Mouse (Mus musculus): ENCODE data around the gene Ptprcap. TPM values are rescaled to one million over a fixed set of nuclear protein-coding genes. Genes with fewer than 3 reads are reported as not detected.

The Ptprcap gene
- total and polyA plus RNA-seq, 2 experiments: 1.7 to 8.2 TPM

DNA sequence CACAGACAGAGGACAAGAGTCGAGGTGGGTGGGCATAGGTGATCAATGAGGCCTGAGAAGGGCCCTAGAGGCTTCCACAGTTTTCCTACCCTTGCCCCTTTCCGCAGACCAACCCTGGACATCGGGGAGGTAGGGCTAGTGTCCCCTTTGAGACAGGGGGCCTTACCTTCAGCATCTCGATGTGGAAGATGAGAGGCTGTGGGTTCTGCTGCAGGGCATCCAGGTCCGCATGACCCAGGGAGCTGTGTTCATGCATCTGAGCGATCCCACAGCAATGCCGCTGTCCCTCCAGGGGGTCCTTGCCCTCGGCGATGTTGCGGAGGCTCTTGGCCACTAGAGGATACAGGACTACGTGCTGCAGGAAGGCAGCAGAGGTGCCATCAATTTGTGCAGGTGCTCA is 37.6 kb upstream of the Ptprcap start:
- no peak for TF ChIP-seq POLR2A (IDR thresholded peaks at IDR 0.05; ENCODE audit: extremely low read depth, insufficient read depth, low read length)
- TF ChIP-seq CTCF (IDR thresholded peaks at IDR 0.05; ENCODE audit: low read depth, low read length): no peak
- DNase-seq (ENCODE audit: extremely low read depth, low read depth, low spot score): no peak
- H3K79me2 ChIP-seq (ENCODE audit: control insufficient read depth, insufficient read depth, low read length): no peaks in the 10 kb centered on the region; the same call in 1 of the 2 replicates
- H3K4me3 ChIP-seq (ENCODE audit: insufficient read depth, low read depth, low read length): no peak overlapping the region
- WGBS: 87% methylated on average over 11 of the region's 11 CpGs
- H3K27me3 ChIP-seq (ENCODE audit: control insufficient read depth, insufficient read depth, low read length): no peaks in the 10 kb centered on the region
- H3K27ac ChIP-seq (replicated peaks; ENCODE audit: insufficient read depth, low read depth, low read length): no peak overlapping the region
- H3K4me1 ChIP-seq (ENCODE audit: control insufficient read depth, insufficient read depth, low read length): peaks cover 14% of the 10 kb centered on the region
- peaks cover 2% of the 10 kb centered on the region; the same call in 1 of the 2 replicates for H3K36me3 ChIP-seq (ENCODE audit: control insufficient read depth, insufficient read depth, low read length)
- H3K9ac ChIP-seq (ENCODE audit: low read depth, low read length): no peak overlapping the region

DNA sequence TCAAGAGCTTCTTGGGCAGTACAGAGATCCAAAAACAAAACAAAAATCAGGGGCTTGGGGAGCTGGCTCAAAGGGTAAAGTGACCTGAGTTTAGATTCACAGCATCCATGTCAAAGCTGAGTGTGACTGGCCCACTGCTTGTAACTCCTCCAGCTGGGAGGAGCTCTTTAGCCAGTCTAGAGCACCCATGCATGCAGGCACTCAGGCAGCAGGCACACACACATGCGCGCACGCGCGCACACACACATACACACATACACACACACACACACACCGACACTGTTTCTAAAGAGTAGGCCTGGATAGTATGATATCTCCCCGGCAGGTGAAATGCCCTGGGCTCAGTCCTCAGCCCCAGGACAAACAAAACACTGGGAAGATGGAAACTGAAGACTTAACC is 36.4 kb upstream of the Ptprcap start:
- WGBS: 96% methylated on average over 7 of the region's 7 CpGs
- Histone ChIP-seq H3K9ac (ENCODE audit: low read depth, low read length) (no peak overlapping the region), H3K4me3 (ENCODE audit: insufficient read depth, low read depth, low read length) (no peak overlapping the region), H3K79me2 (ENCODE audit: control insufficient read depth, insufficient read depth, low read length) (no peaks in the 10 kb centered on the region; the same call in 1 of the 2 replicates), H3K36me3 (ENCODE audit: control insufficient read depth, insufficient read depth, low read length) (peaks cover 2% of the 10 kb centered on the region; the same call in 1 of the 2 replicates), H3K4me1 (ENCODE audit: control insufficient read depth, insufficient read depth, low read length) (peaks cover 14% of the 10 kb centered on the region), H3K27ac (replicated peaks; ENCODE audit: insufficient read depth, low read depth, low read length) (no peak overlapping the region), H3K27me3 (ENCODE audit: control insufficient read depth, insufficient read depth, low read length) (no peaks in the 10 kb centered on the region)
- no peak for DNase-seq (ENCODE audit: extremely low read depth, low read depth, low spot score)
- TF ChIP-seq CTCF (IDR thresholded peaks at IDR 0.05; ENCODE audit: low read depth, low read length) (no peak), POLR2A (IDR thresholded peaks at IDR 0.05; ENCODE audit: extremely low read depth, insufficient read depth, low read length) (no peak)

DNA sequence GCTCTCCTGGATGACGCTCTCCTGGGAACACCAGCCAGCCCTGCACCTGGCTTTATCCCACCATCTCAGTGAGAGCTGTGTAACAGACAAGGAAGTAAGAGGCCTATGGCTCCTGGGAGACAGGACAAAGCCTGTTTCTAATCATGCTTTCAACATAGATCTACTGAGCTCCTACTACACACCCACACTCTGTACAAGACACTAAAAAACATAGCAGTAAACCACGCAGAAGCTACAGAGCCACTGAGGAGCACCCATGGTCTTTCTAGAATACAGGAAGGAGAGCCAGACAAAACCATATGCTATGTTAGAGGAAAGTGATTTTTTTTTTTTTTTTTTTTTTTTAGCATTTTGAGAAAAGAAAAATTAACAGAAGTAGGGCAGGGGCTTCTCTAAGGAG is 35.1 kb upstream of the Ptprcap start:
- no peak overlapping the region for H3K27ac ChIP-seq (replicated peaks; ENCODE audit: insufficient read depth, low read depth, low read length)
- H3K36me3 ChIP-seq (ENCODE audit: control insufficient read depth, insufficient read depth, low read length): peaks cover 2% of the 10 kb centered on the region; the same call in 1 of the 2 replicates
- H3K4me1 ChIP-seq (ENCODE audit: control insufficient read depth, insufficient read depth, low read length): peaks cover 8% of the 10 kb centered on the region; the same call in 1 of the 2 replicates
- no peaks in the 10 kb centered on the region for H3K27me3 ChIP-seq (ENCODE audit: control insufficient read depth, insufficient read depth, low read length)
- no peak overlapping the region for H3K4me3 ChIP-seq (ENCODE audit: insufficient read depth, low read depth, low read length)
- DNase-seq (ENCODE audit: extremely low read depth, low read depth, low spot score): no peak
- WGBS: 96% methylated on average over 2 of the region's 2 CpGs
- TF ChIP-seq CTCF (IDR thresholded peaks at IDR 0.05; ENCODE audit: low read depth, low read length) (no peak), POLR2A (IDR thresholded peaks at IDR 0.05; ENCODE audit: extremely low read depth, insufficient read depth, low read length) (no peak)
- no peaks in the 10 kb centered on the region; the same call in 1 of the 2 replicates for H3K79me2 ChIP-seq (ENCODE audit: control insufficient read depth, insufficient read depth, low read length)
- no peak overlapping the region for H3K9ac ChIP-seq (ENCODE audit: low read depth, low read length)

DNA sequence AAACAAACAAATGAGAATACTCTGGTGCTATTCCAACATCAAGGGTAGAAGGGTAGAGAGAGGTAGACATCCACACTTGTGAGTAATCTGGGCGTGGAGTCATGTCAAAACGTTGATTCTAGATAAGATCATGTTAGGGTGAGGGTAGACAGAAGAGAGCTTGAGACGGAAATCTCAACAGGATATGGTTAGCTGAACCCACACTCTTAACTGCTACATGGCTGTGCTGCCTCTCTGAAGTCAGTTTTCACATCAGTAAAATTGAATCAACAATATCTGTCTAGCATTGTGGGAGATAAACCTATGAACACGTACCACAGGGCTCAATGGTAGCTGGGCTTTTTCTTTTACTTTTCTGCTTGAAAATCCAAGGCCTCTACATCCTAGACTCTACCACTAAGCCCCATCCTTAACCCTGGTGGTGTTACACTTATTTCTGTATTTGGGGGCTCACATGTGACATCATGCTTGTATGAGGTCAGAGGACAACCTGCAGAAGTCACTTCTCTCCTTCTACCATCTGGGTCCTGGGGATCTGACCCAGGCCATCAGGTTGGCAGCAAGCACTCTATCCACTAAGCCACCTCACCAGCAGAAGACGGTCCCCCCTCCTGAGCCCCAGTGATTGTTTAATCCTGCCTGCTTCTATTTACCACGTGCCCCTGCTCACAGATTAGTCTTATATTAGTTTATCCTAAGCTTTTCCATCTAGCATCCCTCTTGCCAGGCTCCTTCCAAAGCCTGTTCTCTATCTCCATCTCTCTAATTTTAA is 33.5 kb upstream of the Ptprcap start:
- Histone ChIP-seq H3K4me1 (ENCODE audit: control insufficient read depth, insufficient read depth, low read length) (peaks cover 5% of the 10 kb centered on the region; the same call in 1 of the 2 replicates), H3K27ac (replicated peaks; ENCODE audit: insufficient read depth, low read depth, low read length) (no peak overlapping the region), H3K79me2 (ENCODE audit: control insufficient read depth, insufficient read depth, low read length) (no peaks in the 10 kb centered on the region; the same call in 1 of the 2 replicates), H3K9ac (ENCODE audit: low read depth, low read length) (no peak overlapping the region), H3K4me3 (ENCODE audit: insufficient read depth, low read depth, low read length) (no peak overlapping the region), H3K36me3 (ENCODE audit: control insufficient read depth, insufficient read depth, low read length) (peaks cover 2% of the 10 kb centered on the region; the same call in 1 of the 2 replicates), H3K27me3 (ENCODE audit: control insufficient read depth, insufficient read depth, low read length) (no peaks in the 10 kb centered on the region)
- 91% methylated on average over 6 of the region's 6 CpGs for WGBS
- no peak for DNase-seq (ENCODE audit: extremely low read depth, low read depth, low spot score)
- no peak for TF ChIP-seq CTCF (IDR thresholded peaks at IDR 0.05; ENCODE audit: low read depth, low read length)
- no peak for TF ChIP-seq POLR2A (IDR thresholded peaks at IDR 0.05; ENCODE audit: extremely low read depth, insufficient read depth, low read length)

DNA sequence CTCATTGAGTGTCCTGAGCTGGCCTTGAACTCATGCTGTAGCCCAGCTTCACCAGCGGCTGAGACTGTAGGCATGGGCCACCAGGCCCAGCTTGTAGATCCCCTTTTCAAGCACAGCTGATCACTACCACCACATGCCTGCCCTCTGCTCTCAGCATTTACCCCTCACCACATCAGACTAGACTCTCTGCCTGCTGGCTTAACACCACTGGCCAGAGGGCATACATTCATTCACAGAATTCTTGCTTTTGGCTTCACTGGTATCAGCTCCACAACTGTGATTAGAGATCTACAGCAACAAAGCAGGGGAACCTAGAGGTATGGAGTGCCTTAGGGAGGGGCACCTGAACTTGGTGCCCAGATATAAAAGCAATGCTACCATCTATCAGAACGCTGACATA is 32.9 kb upstream of the Ptprcap start:
- Histone ChIP-seq H3K4me1 (ENCODE audit: control insufficient read depth, insufficient read depth, low read length) (peaks cover 6% of the 10 kb centered on the region; the same call in 1 of the 2 replicates), H3K27ac (replicated peaks; ENCODE audit: insufficient read depth, low read depth, low read length) (no peak overlapping the region), H3K79me2 (ENCODE audit: control insufficient read depth, insufficient read depth, low read length) (no peaks in the 10 kb centered on the region; the same call in 1 of the 2 replicates)

More for the DNA sequence above, 32.9 kb upstream of the Ptprcap start:
- DNase-seq (ENCODE audit: extremely low read depth, low read depth, low spot score): no peak
- no peak overlapping the region for H3K4me3 ChIP-seq (ENCODE audit: insufficient read depth, low read depth, low read length)
- TF ChIP-seq CTCF (IDR thresholded peaks at IDR 0.05; ENCODE audit: low read depth, low read length) (no peak), POLR2A (IDR thresholded peaks at IDR 0.05; ENCODE audit: extremely low read depth, insufficient read depth, low read length) (no peak)
- H3K9ac ChIP-seq (ENCODE audit: low read depth, low read length): no peak overlapping the region
- no peaks in the 10 kb centered on the region for H3K27me3 ChIP-seq (ENCODE audit: control insufficient read depth, insufficient read depth, low read length)
- no peaks in the 10 kb centered on the region; the same call in 1 of the 2 replicates for H3K36me3 ChIP-seq (ENCODE audit: control insufficient read depth, insufficient read depth, low read length)
- WGBS: 97% methylated on average over 2 of the region's 2 CpGs

All from liver, adult 2 months (tissue).